ENCODE assay signal across 14 mouse cellular contexts in genomic region chr14:68927814-68928213, GRCm38 (mm10).
A peak's percentile ranks its signal among the peaks of the same experiment; 100 is the strongest.
DNase-seq lines count a peak whose midpoint lies in the region; ATAC-seq and TF ChIP-seq lines count a peak whose summit lies in the region.
"Had no signal": no experiment of that assay in that cellular context is flagged by ENCODE, and none has a peak within 500 bp of the region (broad histone marks: within the 10 kb centered on the region; RNA-seq: fewer than 3 reads in every experiment).

No protein-coding gene starts in this region.

- no peak overlapping the region for H3K4me2 ChIP-seq in midbrain, postnatal 0 days (ENCODE audit: low read depth, low read length, poor library complexity, severe bottlenecking)
- H3K4me2 ChIP-seq in midbrain, embryonic 15.5 days, result no peak overlapping the region
- no peak overlapping the region for H3K4me2 ChIP-seq in midbrain, embryonic 13.5 days (replicated peaks)
- H3K4me2 ChIP-seq: heart, embryonic 12.5 days had no signal

- H3K4me3 ChIP-seq in midbrain, postnatal 0 days (ENCODE audit: low read depth, low read length), result no peak overlapping the region
- no peak overlapping the region for H3K4me3 ChIP-seq in midbrain, embryonic 15.5 days
- H3K4me3 ChIP-seq in midbrain, embryonic 13.5 days (replicated peaks), result no peak overlapping the region
- H3K4me3 ChIP-seq: heart, embryonic 12.5 days; layer of hippocampus, adult 2 months had no signal

- WGBS in midbrain, postnatal 0 days, result 87% methylated on average over 4 of the region's 4 CpGs
- WGBS in midbrain, embryonic 15.5 days, result 87% methylated on average over 4 of the region's 4 CpGs
- WGBS in midbrain, embryonic 13.5 days, result 82% methylated on average over 4 of the region's 4 CpGs

- no peak for TF ChIP-seq CTCF in midbrain, postnatal 0 days (IDR thresholded peaks at IDR 0.05)

- H3K9ac ChIP-seq in midbrain, postnatal 0 days (replicated peaks; ENCODE audit: low read length, poor library complexity, severe bottlenecking), result no peak overlapping the region
- H3K9ac ChIP-seq in midbrain, embryonic 15.5 days, result no peak overlapping the region
- no peak overlapping the region for H3K9ac ChIP-seq in midbrain, embryonic 13.5 days (replicated peaks)
- H3K9ac ChIP-seq: heart, embryonic 12.5 days; liver, embryonic 14.5 days had no signal

- H3K36me3 ChIP-seq in midbrain, postnatal 0 days (ENCODE audit: insufficient read depth, low read length), result no peaks in the 10 kb centered on the region
- no peaks in the 10 kb centered on the region for H3K36me3 ChIP-seq in midbrain, embryonic 15.5 days (replicated peaks)
- no peaks in the 10 kb centered on the region for H3K36me3 ChIP-seq in midbrain, embryonic 13.5 days
- H3K36me3 ChIP-seq: heart, embryonic 12.5 days had no signal

- no peaks in the 10 kb centered on the region for H3K4me1 ChIP-seq in midbrain, postnatal 0 days (ENCODE audit: insufficient read depth, low read length)
- H3K4me1 ChIP-seq in midbrain, embryonic 15.5 days, result peaks cover 6% of the 10 kb centered on the region
- H3K4me1 ChIP-seq in midbrain, embryonic 13.5 days (replicated peaks), result peaks cover 7% of the 10 kb centered on the region

- H3K9me3 ChIP-seq in midbrain, postnatal 0 days (ENCODE audit: low read length), result no peaks in the 10 kb centered on the region
- no peaks in the 10 kb centered on the region for H3K9me3 ChIP-seq in midbrain, embryonic 15.5 days
- H3K9me3 ChIP-seq in midbrain, embryonic 13.5 days, result no peaks in the 10 kb centered on the region
- H3K9me3 ChIP-seq: heart, embryonic 12.5 days had no signal

- no peak for ATAC-seq in midbrain, postnatal 0 days (ENCODE audit: low FRiP score)
- no peak for ATAC-seq in midbrain, embryonic 15.5 days (replicated peaks)
- ATAC-seq in midbrain, embryonic 13.5 days, result no peak

- no peak overlapping the region for H3K27ac ChIP-seq in midbrain, postnatal 0 days (ENCODE audit: low read depth, low read length)
- H3K27ac ChIP-seq in midbrain, embryonic 15.5 days, result no peak overlapping the region
- H3K27ac ChIP-seq in midbrain, embryonic 13.5 days, result no peak overlapping the region
- H3K27ac ChIP-seq: layer of hippocampus, adult 2 months; liver, embryonic 14.5 days had no signal

- no peaks in the 10 kb centered on the region for H3K27me3 ChIP-seq in midbrain, postnatal 0 days (ENCODE audit: insufficient read depth, low read length)
- no peaks in the 10 kb centered on the region for H3K27me3 ChIP-seq in midbrain, embryonic 15.5 days (replicated peaks)
- H3K27me3 ChIP-seq in midbrain, embryonic 13.5 days, result no peaks in the 10 kb centered on the region
- H3K27me3 ChIP-seq: heart, embryonic 12.5 days had no signal

- DNase-seq in midbrain, postnatal 0 days (ENCODE audit: low spot score), result peak; percentile 17
- DNase-seq in c-Kit-positive CD71-negative TER-119-negative erythroid progenitor cells, embryonic 14.5 days (ENCODE audit: low read depth), result peak; percentile 6
- DNase-seq in mesoderm, embryonic 11.5 days (ENCODE audit: low read depth, low spot score), result peak; percentile 61
- DNase-seq in thymus, postnatal 4 days, result peak; percentile 26
- no peak for DNase-seq in urinary bladder, postnatal 25 days (ENCODE audit: low spot score)
- DNase-seq: adrenal gland, postnatal 25 days; cerebellum, adult 11 months; kidney, adult 9 months; lung, postnatal 4 days had no signal
